Mouse (Mus musculus) bone marrow macrophage, adult 2 months (primary cell): ENCODE measurements around the gene Ogdh. TPM values are rescaled to one million over a fixed set of nuclear protein-coding genes. Genes with fewer than 3 reads are reported as not detected.

Experiments
- H3K27ac ChIP-seq: 2 replicates; pipeline ENCODE4 v1.5.1; 2012; ENCODE audit warnings: low read depth, low read length; ENCODE audit not compliant: insufficient read depth
- H3K4me1 ChIP-seq: 2 replicates; pipeline ENCODE4 v1.6.1; 2012; ENCODE audit warnings: low read length; ENCODE audit not compliant: control insufficient read depth, insufficient read depth
- H3K4me3 ChIP-seq: 2 replicates; pipeline ENCODE4 v1.5.1; 2012; ENCODE audit warnings: mild to moderate bottlenecking, low read length, moderate library complexity; ENCODE audit not compliant: insufficient read depth
- CTCF ChIP-seq: IDR thresholded peaks from 2 replicates; pipeline ENCODE4 v1.5.1; 2012; ENCODE audit warnings: low read depth, mild to moderate bottlenecking, low read length, moderate library complexity
- POLR2A ChIP-seq: IDR thresholded peaks from 2 replicates; pipeline ENCODE4 v1.6.1; 2012; ENCODE audit warnings: mild to moderate bottlenecking, low read depth, low read length, borderline replicate concordance
- polyA plus RNA-seq: library from polyadenylated mRNA; stranded (reverse); fragments of >200 nt; gene quantifications from 2 replicates; pipeline ENCODE4 v1.2.4, GENCODE M21; 2012; ENCODE audit not compliant: missing spikeins, insufficient read depth, insufficient read length

Gene Ogdh
- polyA plus RNA-seq, 1 experiment: 57.1 TPM

DNA sequence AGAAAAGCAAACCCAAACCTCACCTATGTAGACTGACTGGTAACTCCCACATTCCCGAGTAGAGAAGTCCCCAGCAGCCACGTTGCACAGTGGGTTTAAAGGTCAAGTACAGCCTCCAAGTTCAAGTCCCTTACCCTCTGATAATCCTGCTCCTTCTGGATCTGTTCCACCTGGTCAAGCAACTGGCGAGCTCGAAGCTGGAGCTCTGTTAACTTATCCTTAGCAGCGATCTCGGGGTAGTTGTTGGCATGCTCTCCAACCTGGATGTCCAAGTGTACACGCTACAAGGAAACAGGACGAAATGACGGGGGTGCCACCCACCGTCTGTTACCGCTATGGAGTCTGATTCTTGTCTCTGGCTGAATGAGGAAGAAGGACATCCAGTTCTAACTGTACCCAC lies 17.8 kb upstream of the Ogdh start:
- Histone ChIP-seq H3K4me3 (peak overlapping the region; percentile 65), H3K27ac (no peak overlapping the region), H3K4me1 (peaks cover 11% of the 10 kb centered on the region)
- no peak for TF ChIP-seq POLR2A
- TF ChIP-seq CTCF: no peak

- H3K4me1 ChIP-seq: peaks cover 9% of the 10 kb centered on the region
- 0 out of 2 replicates have a peak within 1 kb of the TSS, but pooled peaks have one; percentile 17 for H3K27ac ChIP-seq
- TF ChIP-seq CTCF (peak; percentile 37; the same call in 1 of the 2 replicates), POLR2A (no peak)
- peak within 1 kb of the TSS; percentile 65 for H3K4me3 ChIP-seq
Observed at GRCm38 (mm10) chr11:6274387-6275093, 16.9 kb upstream of the Ogdh start, which contains the start of gene Tmed4. Gene Tmed4 (minus strand): TSS chr11:6274870.

- TF ChIP-seq POLR2A (no peak), CTCF (no peak)
- 0 out of 2 replicates have a peak overlapping the region, but pooled peaks have one; percentile 17 for H3K27ac ChIP-seq
- H3K4me3 ChIP-seq: 0 out of 2 replicates have a peak overlapping the region, but pooled peaks have one; percentile 10
- H3K4me1 ChIP-seq: peaks cover 9% of the 10 kb centered on the region
Observed at GRCm38 (mm10) chr11:6275094-6275484, 16.3 kb upstream of the Ogdh start.

DNA sequence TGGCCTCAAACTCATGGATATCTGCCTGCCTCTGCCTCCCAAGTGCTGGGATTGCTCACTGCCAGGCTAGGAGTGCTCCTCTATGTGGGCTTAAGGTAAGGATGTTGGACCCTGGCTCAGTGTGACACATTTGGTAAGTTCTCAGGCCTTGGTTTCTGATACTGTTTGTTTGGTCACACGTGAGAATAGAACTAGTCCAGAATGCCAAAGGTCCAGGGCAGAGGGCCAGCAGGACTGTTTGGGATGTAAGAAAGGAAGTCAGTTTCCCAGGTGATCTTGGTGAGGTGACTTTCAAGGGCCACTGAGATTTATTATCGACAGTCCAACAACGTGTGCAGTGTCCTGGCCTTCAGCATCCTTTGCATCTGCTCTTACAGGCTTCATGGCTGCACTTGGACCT lies 15.0 kb upstream of the Ogdh start:
- no peak for TF ChIP-seq POLR2A
- no peak for TF ChIP-seq CTCF
- Histone ChIP-seq H3K4me3 (no peak overlapping the region), H3K4me1 (peaks cover 9% of the 10 kb centered on the region), H3K27ac (no peak overlapping the region)

DNA sequence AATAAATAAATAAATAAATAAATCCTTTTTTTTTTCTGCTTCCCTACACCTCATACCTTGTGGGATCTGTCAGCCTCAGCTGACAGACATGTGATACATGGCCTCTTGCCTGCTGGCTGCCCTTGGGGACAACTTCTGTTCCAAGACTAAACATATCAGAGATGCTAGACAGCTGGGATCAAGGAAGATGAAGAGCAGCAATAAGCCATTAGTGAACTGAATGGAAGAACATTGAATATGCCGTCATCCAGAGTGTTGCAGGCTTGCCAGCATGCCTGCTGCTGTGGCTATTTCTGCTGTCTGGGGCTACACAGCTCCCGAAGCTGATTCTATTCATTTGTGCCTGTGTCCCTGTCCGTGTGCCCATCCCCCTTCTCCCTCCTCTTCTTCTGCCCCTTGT lies 8.5 kb upstream of the Ogdh start:
- TF ChIP-seq POLR2A: no peak
- Histone ChIP-seq H3K4me3 (no peak overlapping the region), H3K27ac (no peak overlapping the region), H3K4me1 (peaks cover 4% of the 10 kb centered on the region)

DNA sequence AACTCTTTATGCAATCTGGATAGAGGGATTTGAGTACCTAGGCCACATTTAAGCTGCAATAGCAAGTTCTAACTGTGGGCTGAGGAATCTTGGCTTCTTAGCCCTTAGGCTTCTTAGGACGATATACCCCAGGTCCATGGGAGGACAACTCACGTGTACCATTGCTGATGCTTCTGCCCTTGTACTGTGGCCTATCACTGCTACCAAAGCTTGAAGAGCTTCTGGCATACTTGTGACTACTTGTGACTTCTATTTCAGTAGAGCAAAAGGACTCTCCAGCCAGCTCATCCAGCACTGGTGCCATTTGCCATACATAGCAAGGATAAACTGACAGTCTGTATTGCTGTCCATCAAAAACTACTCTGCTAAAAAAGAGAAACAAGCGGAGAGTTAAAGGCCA lies 1.3 kb upstream of the Ogdh start:
- Histone ChIP-seq H3K27ac (no peak overlapping the region), H3K4me3 (no peak overlapping the region), H3K4me1 (peaks cover 9% of the 10 kb centered on the region)
- TF ChIP-seq POLR2A: no peak
- TF ChIP-seq CTCF: no peak

- H3K4me1 ChIP-seq: peaks cover 14% of the 10 kb centered on the region
- TF ChIP-seq POLR2A (no peak), CTCF (no peak)
- peak overlapping the region; percentile 75 for H3K4me3 ChIP-seq
- H3K27ac ChIP-seq: 0 out of 2 replicates have a peak overlapping the region, but pooled peaks have one; percentile 18
Observed at GRCm38 (mm10) chr11:6290883-6291282, 550 bp upstream of the Ogdh start.

DNA sequence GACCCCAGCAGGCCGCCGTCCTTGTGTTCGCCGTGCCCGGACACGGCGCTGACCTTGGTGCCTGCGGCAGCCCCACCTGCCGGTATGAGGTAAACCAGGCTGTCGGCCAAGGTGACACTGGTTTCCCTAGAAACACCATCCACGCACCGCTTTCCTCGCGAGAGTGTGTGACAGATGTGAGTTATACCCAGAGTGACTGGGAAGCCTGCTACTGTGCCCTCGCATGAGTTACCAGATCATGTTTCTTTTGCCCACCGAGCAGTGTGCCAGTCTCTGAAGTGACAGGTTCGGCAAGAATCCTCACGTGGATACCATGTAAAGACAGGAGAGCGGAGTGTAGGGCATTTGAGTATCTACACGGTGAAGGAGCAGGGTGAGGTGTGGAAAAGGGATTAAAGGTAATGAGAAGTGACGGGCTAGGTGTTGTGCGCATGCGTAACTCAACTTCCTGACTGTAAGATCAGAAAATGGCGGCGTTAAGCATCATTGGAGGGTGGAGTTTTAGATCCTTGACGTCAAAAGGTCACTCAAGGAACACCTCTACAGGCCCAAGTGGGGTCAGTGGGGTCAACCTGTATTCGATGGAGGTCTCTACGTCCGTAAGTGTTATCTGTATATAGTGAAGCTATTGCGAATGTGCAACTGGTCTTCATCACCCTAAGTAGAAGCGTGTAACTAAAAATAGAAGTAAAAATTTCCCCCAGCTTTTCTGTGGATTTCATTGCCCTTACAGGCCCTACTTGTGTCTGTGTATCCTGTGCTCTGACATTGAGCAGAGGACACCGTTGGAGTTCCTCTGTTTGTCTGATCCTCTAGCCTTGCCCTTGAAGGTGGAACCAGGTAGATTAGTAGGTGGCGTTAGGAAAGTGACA lies 919 bp downstream of the Ogdh start:
- TF ChIP-seq POLR2A (no peak), CTCF (no peak)
- H3K27ac ChIP-seq: peak overlapping the region; percentile 58
- peak overlapping the region; percentile 75 for H3K4me3 ChIP-seq
- peaks cover 23% of the 10 kb centered on the region for H3K4me1 ChIP-seq

DNA sequence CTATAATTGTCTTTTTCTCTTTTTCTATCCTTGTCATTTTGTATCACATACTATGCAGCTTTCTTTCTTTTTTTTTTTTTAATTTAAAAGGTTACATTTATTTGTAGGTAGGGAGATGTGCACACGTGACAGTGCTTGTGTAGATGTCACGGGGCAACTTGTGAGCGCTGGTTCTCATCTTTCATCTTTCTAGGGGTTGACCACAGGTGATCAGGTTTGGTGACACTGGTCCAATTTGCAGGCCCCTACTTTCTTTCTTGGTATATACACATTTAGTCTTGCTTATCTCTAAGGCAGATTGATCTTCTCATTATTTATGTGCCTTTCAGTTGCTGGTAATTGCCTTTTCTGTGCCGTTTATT lies 1.5 kb downstream of the Ogdh start:
- peaks cover 27% of the 10 kb centered on the region for H3K4me1 ChIP-seq
- peak overlapping the region; percentile 75 for H3K4me3 ChIP-seq
- H3K27ac ChIP-seq: no peak overlapping the region
- TF ChIP-seq CTCF (no peak), POLR2A (no peak)

DNA sequence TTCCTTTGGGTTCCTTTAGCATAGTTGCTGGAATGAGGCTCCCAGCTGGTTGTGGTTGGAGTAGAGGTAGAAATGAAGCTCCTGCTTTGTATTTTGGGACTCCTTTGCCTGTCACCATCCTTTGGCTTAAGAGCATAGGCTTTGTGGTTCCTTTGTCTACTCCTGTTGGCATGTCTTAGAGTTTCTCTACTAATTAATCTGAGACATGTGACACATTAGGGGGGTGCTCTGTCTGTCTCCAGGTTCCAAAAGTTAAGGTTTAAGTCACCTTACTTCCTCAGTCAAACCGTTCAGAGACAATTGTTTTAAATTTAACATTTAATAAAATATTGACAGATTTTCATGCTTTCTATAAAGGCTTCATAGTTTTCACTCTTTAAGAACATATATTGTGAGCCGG lies 2.2 kb downstream of the Ogdh start:
- no peak for TF ChIP-seq CTCF
- TF ChIP-seq POLR2A: no peak
- Histone ChIP-seq H3K4me1 (peaks cover 29% of the 10 kb centered on the region), H3K27ac (no peak overlapping the region), H3K4me3 (no peak overlapping the region)
